Mouse (Mus musculus) adrenal gland, postnatal 10 days (tissue): ENCODE results near the gene Mad2l1bp. TPM values are rescaled to one million over a fixed set of nuclear protein-coding genes. Genes with fewer than 3 reads are reported as not detected.

ENCODE experiments used
- DNase-seq: peaks from one replicate; pipeline ENCODE4 v3.0.0; 2021; ENCODE audit warnings: mixed read lengths
- total RNA-seq, 2 experiments: library from RNA; stranded (reverse); gene quantifications; 2 replicates each; pipeline ENCODE4 v1.2.3; 2021

Gene Mad2l1bp
- total RNA-seq, 2 experiments from 2014 or later, result 14.1 to 15.0 TPM

DNA sequence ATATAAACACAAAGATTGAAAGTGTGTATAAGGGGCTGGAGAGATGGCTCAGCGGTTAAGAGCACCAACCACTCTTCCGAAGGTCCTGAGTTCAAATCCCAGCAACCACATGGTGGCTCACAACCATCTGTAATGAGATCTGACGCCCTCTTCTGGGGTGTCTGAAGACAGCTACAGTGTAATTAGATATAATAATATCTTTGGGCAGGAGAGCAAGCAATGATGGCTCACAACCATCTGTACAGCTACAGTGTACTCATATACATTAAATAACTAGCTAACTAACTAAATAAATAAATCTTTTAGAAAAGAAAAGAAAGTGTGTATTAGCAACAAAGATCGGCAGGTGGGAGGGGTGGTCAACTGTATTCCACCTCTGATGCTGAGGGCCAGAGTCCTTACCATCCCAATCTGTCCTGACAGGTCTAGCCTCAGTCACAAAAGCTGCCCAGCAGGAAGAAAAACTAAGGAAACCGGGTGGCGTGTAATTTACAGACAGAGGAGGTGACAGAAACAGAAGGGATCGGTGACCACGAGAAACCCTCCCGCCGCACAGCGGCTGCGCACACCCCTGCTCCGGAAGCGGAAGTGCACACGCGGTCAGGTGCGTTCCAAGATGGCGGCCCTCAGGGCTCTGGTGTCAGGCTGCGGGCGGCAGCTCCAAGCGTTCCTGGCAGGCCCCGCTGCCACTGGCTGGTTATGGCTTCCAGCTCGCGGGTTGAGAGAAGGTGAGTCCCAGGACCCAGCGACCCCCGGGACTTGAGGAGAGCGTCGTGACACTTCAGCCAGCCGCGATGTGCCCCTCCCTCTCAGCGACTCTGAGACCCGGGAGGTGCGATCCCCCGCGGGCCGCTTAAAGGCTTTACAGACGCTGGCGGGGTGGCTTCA lies 42.7 kb downstream of the Mad2l1bp start, which contains the start of gene Mrps18a:
Mrps18a (plus strand) TSS at position 585 of the 888 bp plus-strand sequence.
- DNase-seq, result peak; percentile 92

GRCm38 (mm10) chr17:46108286-46108685 lies 45.1 kb downstream of the Mad2l1bp start:
- DNase-seq, result no peak

GRCm38 (mm10) chr17:46104487-46104886 lies 48.9 kb downstream of the Mad2l1bp start:
- DNase-seq, result no peak

GRCm38 (mm10) chr17:46102608-46103159 lies 50.7 kb downstream of the Mad2l1bp start:
- DNase-seq, result no peak

DNA sequence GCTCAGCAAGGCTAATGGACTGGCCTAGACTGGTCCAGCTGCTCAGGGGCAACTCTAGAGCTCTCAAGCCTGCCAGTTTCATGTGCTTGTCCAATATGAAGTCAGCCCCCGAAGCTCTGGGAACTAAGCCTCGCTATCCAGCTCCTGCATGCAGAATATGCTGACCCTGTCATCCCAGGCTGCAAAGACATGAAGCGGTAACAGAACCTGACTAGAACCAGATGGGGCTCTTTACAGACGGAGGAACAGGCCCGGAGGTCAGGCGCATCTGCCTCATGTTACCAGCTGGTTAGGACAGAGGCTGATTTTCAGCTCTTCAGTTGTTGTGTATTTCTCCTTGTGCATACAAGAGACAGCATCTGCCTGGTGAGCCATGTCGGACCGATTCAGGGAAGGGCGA lies 51.4 kb downstream of the Mad2l1bp start:
- DNase-seq, result no peak

- DNase-seq, result no peak
Measured at GRCm38 (mm10) chr17:46098525-46098924, 54.8 kb downstream of the Mad2l1bp start.

Other genes with a start within 250 kb of the Mad2l1bp start
- 100 to 1,000 TPM; 305 to 366 TPM for gene Vegfa, start 121.2 kb downstream of the Mad2l1bp start, total RNA-seq
- gene Mrps18a, start 42.6 kb downstream of the Mad2l1bp start, total RNA-seq, result 100 to 1,000 TPM in 1 of 2 experiments, 10 to 100 TPM in 1; 100.0 to 108 TPM
- gene Rsph9, start 9.3 kb downstream of the Mad2l1bp start, total RNA-seq, result 1 to 10 TPM; 5.0 to 6.3 TPM
- gene Gtpbp2, start 7.5 kb upstream of the Mad2l1bp start, total RNA-seq, result 10 to 100 TPM; 66.5 to 94.0 TPM
- 10 to 100 TPM; 25.5 to 31.4 TPM for gene Polh, start 49.1 kb upstream of the Mad2l1bp start, total RNA-seq
- gene Xpo5, start 49.2 kb upstream of the Mad2l1bp start, total RNA-seq, result 10 to 100 TPM; 43.6 to 48.5 TPM
- 10 to 100 TPM; 68.3 to 72.3 TPM for gene Polr1c, start 94.5 kb upstream of the Mad2l1bp start, total RNA-seq
- gene Yipf3, start 94.5 kb upstream of the Mad2l1bp start, total RNA-seq, result 100 to 1,000 TPM; 105 to 121 TPM
- 1 to 10 TPM; 3.4 to 3.8 TPM for gene Lrrc73, start 100.0 kb upstream of the Mad2l1bp start, total RNA-seq
- gene Tjap1, start 129.5 kb upstream of the Mad2l1bp start, total RNA-seq, result 10 to 100 TPM; 42.0 to 52.6 TPM
- 1 to 10 TPM in 1 of 2 experiments, under 1 TPM in 1; 0.78 to 1.3 TPM for gene Dlk2, start 143.9 kb upstream of the Mad2l1bp start, total RNA-seq
- 10 to 100 TPM in 1 of 2 experiments, 1 to 10 TPM in 1; 8.2 to 14.2 TPM for gene Abcc10, start 174.8 kb upstream of the Mad2l1bp start, total RNA-seq
- gene Zfp318, start 230.2 kb upstream of the Mad2l1bp start, total RNA-seq, result 10 to 100 TPM; 24.6 to 30.7 TPM